Comparison of ENCODE assay signal across 12 mouse cellular contexts in the genomic region with DNA sequence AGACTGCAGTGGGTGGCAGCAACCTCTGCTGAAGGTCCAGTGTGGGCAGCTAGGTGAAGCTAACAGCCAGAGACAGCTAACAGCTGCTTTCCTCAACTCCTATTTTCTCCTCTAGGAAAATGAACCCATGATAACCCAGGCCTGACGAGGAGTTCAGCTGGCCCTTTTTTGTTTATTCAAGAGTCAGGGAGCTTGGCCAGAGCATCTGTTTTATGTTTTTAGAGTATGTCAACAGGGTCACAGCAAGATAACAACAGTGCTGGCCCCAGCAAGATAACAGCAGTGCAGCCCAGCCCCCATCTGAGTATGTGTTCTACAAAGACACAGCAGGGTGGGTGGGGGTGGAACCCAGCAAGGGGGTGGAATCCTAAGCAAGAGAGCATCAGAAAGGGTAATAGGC. TPM values are rescaled to one million over a fixed set of nuclear protein-coding genes. Genes with fewer than 3 reads are reported as not detected.
DNase-seq lines count a peak whose midpoint lies in the region; ATAC-seq lines count a peak whose summit lies in the region.
"Had no signal": no experiment of that assay in that cellular context is flagged by ENCODE, and none has a peak within 500 bp of the region (broad histone marks: within the 10 kb centered on the region; RNA-seq: fewer than 3 reads in every experiment).

No protein-coding gene starts in this region.

- WGBS in forebrain, embryonic 10.5 days: 9% methylated on average over 1 of the region's 1 CpGs
- 56% methylated on average over 1 of the region's 1 CpGs for WGBS in forebrain, embryonic 15.5 days
- WGBS in stomach, embryonic 16.5 days: 33% methylated on average over 1 of the region's 1 CpGs

- H3K36me3 ChIP-seq in forebrain, embryonic 10.5 days (replicated peaks): no peaks in the 10 kb centered on the region
- H3K36me3 ChIP-seq in forebrain, embryonic 15.5 days: no peaks in the 10 kb centered on the region
- H3K36me3 ChIP-seq in stomach, embryonic 16.5 days (ENCODE audit: control insufficient read depth, insufficient read depth, low read length): no peaks in the 10 kb centered on the region
- H3K36me3 ChIP-seq: lung, embryonic 15.5 days had no signal

- peak overlapping the region; percentile 60 for H3K27ac ChIP-seq in forebrain, embryonic 10.5 days
- H3K27ac ChIP-seq in forebrain, embryonic 15.5 days (replicated peaks): no peak overlapping the region
- H3K27ac ChIP-seq in stomach, embryonic 16.5 days (ENCODE audit: low read length): no peak overlapping the region
- H3K27ac ChIP-seq: lung, embryonic 15.5 days had no signal

- DNase-seq in forebrain, embryonic 10.5 days (ENCODE audit: extremely low spot score, low spot score): no peak
- DNase-seq in thymus, postnatal 25 days: peak; percentile 15
- DNase-seq in thymus, postnatal 0 days (ENCODE audit: low spot score): no peak
- DNase-seq in kidney, postnatal 25 days: peak; percentile 64 to 65
- no peak for DNase-seq in frontal cortex, postnatal 10 days (ENCODE audit: low spot score in 2 of 2)
- no peak for DNase-seq in cerebellum, adult 11 months
- DNase-seq: adrenal gland, postnatal 14 days; cerebellum, postnatal 36 days; retina, postnatal 1 day had no signal

- no peak overlapping the region for H3K9ac ChIP-seq in forebrain, embryonic 15.5 days (replicated peaks)
- no peak overlapping the region for H3K9ac ChIP-seq in stomach, embryonic 16.5 days (ENCODE audit: low read length)
- H3K9ac ChIP-seq: lung, embryonic 15.5 days had no signal

- H3K4me2 ChIP-seq in forebrain, embryonic 15.5 days (replicated peaks): no peak overlapping the region
- H3K4me2 ChIP-seq in stomach, embryonic 16.5 days (ENCODE audit: low read depth, low read length): no peak overlapping the region
- H3K4me2 ChIP-seq: lung, embryonic 15.5 days had no signal

- no peak overlapping the region for H3K4me3 ChIP-seq in forebrain, embryonic 10.5 days
- no peak overlapping the region for H3K4me3 ChIP-seq in forebrain, embryonic 15.5 days
- no peak overlapping the region for H3K4me3 ChIP-seq in stomach, embryonic 16.5 days (replicated peaks; ENCODE audit: low read length)
- H3K4me3 ChIP-seq: lung, embryonic 15.5 days had no signal

- H3K27me3 ChIP-seq in forebrain, embryonic 10.5 days (ENCODE audit: poor library complexity, severe bottlenecking): no peaks in the 10 kb centered on the region
- H3K27me3 ChIP-seq in forebrain, embryonic 15.5 days: no peaks in the 10 kb centered on the region
- H3K27me3 ChIP-seq in stomach, embryonic 16.5 days (ENCODE audit: control insufficient read depth, insufficient read depth, low read length): no peaks in the 10 kb centered on the region
- H3K27me3 ChIP-seq: lung, embryonic 15.5 days had no signal

- ATAC-seq in forebrain, embryonic 15.5 days (replicated peaks): no peak
- peak; percentile 12; the same call in 1 of the 2 replicates for ATAC-seq in stomach, embryonic 16.5 days (ENCODE audit: insufficient read depth, low FRiP score)

- peaks cover 45% of the 10 kb centered on the region for H3K4me1 ChIP-seq in forebrain, embryonic 10.5 days
- no peaks in the 10 kb centered on the region for H3K4me1 ChIP-seq in forebrain, embryonic 15.5 days
- H3K4me1 ChIP-seq in stomach, embryonic 16.5 days (ENCODE audit: control insufficient read depth, insufficient read depth, low read length): peaks cover 31% of the 10 kb centered on the region

- no peaks in the 10 kb centered on the region for H3K9me3 ChIP-seq in forebrain, embryonic 10.5 days
- H3K9me3 ChIP-seq in forebrain, embryonic 15.5 days: no peaks in the 10 kb centered on the region
- no peaks in the 10 kb centered on the region for H3K9me3 ChIP-seq in stomach, embryonic 16.5 days (replicated peaks; ENCODE audit: control insufficient read depth, low read length)
- H3K9me3 ChIP-seq: lung, embryonic 15.5 days had no signal

RNA-seq across cellular contexts. Expression of gene Dact2, which starts 30.6 kb away (rescaled TPM):
- polyA plus RNA-seq in forebrain, embryonic 10.5 days (2016; fragmentation: Nextera tagmentation; extraction: Ambion mirVana): 0.33 and 0.52 TPM in 2 replicates
- polyA plus RNA-seq in forebrain, embryonic 15.5 days (2015; fragmentation: Nextera tagmentation; extraction: Ambion mirVana): 0.57 and 1.1 TPM in 2 replicates
- polyA plus RNA-seq in thymus, postnatal 0 days (2015; fragmentation: Nextera tagmentation; extraction: Ambion mirVana): 19.5 and 21.1 TPM in 2 replicates
- polyA plus RNA-seq in stomach, embryonic 16.5 days (2015; fragmentation: Nextera tagmentation; extraction: Ambion mirVana): 2.9 and 3.3 TPM in 2 replicates

Comparison
In these comparisons a context has a peak if more than half of its experiments do, and no peak if none do; other contexts are left out.
1. DNase-seq: peak in thymus, postnatal 25 days (single experiment) and kidney, postnatal 25 days (2 of 2); none in forebrain, embryonic 10.5 days (single experiment), thymus, postnatal 0 days (single experiment), frontal cortex, postnatal 10 days (0 of 2) and cerebellum, adult 11 months (single experiment).